Mouse (Mus musculus) spleen, adult 10 weeks (tissue): ENCODE measurements around the gene Cntd1. TPM values are rescaled to one million over a fixed set of nuclear protein-coding genes. Genes with fewer than 3 reads are reported as not detected.

ENCODE experiments used
- polyA plus RNA-seq: library from polyadenylated mRNA; stranded (reverse); fragments of 350-450 nt; fragmentation: Illumina TruSeq; extraction: RNeasy Lipid Tissue Mini Kit (QIAGEN cat#74804); gene quantifications from one replicate; pipeline ENCODE4 v1.2.3, GENCODE M21; 2015; ENCODE audit warnings: low replicate concordance; ENCODE audit not compliant: insufficient read depth

Gene Cntd1
- 1.3 TPM for polyA plus RNA-seq

DNA sequence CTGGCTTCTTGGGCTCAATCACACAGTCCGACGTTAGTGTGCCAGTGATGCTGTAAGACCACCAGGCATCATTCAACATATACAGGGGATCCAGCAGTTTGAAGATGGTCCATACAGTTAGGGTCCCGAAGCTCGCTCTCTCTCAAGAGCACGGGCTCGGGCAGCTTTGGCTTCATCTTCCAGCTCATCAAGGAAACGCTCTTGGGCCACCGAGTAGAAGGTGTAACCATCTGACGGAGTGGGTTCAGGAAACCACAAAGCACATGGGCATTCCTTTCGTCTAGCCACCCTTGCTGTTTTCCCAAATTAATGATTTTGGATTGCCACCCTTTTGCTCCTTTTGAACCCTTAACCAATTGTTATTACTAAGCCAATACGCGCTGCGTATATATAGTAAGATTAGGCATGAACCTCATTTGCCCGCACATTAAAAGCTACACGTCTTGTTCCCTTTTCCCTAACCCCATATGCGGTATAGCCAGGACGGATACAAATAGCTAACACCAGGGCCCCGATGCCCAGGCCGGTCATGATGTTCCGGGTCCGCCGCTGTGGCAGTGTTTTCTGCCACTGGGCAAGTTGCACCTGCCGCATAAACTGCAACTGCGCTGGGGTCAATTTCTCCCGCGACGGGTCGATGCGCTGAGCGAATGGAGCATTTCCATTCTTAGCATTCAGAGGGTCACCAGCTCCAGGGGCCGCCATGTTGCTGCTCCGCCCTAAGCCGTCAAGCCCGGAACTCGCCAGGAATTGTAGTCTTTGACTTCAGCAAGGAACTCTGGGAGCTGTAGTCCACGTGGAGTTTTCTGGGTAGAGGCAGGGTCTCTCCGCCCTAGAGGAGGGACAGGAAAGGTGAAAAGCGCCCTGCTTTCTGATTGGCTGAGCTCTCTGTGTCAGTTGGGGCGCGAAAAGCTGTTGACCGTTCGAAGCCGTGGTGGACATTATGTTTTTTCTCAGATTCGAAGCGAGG is at the start of gene Cntd1, which contains the start of gene Coa3:
TSS of gene Cntd1 (plus strand) at position 790 of the 970 bp plus-strand sequence.
TSS of gene Coa3 (minus strand) at position 892 of the 970 bp plus-strand sequence.

GRCm38 (mm10) chr11:101245855-101246701 is 32.7 kb upstream of the Cntd1 start, which contains the start of gene Ramp2:
Gene Ramp2, plus strand, starts transcription at chr11:101246028.

GRCm38 (mm10) chr11:101253613-101254389 is 25.0 kb upstream of the Cntd1 start, which contains the start of gene Vps25:
Gene Vps25, plus strand, starts transcription at chr11:101253707.

GRCm38 (mm10) chr11:101259948-101260825 is 18.6 kb upstream of the Cntd1 start, which contains the start of gene Wnk4:
Gene Wnk4, plus strand, starts transcription at chr11:101260567.

DNA sequence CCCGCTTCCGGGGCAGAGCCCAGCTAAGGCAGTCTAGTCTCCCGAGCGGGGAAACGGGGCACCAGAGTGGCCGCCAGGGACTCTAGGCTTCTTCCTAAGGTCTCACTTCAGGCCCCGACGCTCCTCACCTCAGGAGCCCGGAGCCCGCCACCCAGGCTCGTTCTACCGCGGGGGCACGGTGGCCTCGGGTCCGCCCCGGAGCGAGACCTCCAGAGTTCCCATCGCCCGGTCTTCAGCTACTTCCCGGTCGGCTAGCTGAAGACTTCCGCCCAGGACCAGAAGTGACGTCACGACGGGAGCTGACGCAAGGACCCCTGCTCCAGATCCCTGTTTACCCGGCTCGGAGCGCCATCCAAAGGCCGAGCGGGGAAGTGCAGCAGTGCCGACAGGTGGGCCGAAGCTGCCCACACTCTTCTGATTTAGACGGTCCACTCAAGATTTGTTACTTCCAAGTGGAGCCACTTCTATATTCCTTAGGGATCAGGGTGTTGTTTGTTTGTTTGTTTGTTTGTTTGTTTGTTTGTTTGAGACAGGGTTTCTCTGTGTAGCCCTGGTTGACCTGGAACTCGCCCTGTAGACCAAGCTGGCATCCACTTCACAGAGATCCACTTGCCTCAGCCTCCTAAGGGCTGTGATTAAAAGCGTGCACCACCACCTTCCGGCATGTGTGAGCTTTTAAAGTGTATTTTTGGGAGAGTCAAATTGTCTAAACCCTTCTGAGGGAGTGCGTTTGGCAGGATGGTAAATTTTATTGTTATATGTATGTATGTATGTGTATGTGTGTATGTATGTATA is 23.4 kb downstream of the Cntd1 start, which contains the start of gene Becn1:
TSS of gene Becn1 (minus strand) at position 283 of the 795 bp plus-strand sequence.

DNA sequence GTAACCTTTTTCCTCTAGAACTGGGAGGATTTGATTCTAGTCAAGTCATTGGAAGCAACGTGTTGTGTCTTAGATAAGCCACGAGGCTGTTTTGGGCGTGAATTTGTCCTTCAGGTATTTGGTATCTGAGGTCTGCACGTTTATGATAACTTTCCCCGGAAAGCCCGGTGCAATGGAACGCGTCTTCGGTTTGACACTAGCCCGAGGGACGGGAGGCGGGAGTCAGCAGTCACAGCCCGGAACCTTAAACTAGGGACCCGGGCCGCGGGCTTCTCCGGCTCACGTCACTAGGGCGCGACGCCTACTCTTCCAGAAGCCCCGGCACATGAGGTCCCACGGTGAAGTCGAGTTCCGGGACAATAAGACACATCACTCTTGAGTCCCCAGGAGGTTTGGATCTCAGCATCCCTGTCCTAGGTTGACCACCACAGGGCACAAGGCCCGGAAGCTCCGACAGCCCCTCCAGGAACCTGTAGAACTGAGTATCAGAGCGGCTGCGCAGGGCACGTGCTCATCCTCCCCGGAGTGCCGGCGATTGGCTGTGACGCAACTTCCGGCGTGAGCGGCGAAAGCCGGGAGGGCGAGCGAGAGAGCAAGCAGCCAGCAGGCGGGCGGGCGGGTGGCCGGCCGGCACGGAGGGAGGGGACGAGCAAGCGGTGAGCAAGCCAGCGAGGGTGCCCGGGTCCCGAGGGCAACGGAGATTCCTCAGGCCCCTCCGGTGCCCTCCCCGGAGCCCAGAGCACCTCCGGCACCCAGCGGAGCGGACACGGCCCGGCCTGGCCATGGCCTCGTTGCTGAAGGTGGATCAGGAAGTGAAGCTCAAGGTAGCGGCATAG is 37.1 kb downstream of the Cntd1 start, which contains the start of gene Psme3:
TSS of gene Psme3 (plus strand) at position 549 of the 836 bp plus-strand sequence.

GRCm38 (mm10) chr11:101324763-101325162 is 46.0 kb downstream of the Cntd1 start, which contains the start of gene Aoc2:
Gene Aoc2, plus strand, starts transcription at chr11:101325063.

DNA sequence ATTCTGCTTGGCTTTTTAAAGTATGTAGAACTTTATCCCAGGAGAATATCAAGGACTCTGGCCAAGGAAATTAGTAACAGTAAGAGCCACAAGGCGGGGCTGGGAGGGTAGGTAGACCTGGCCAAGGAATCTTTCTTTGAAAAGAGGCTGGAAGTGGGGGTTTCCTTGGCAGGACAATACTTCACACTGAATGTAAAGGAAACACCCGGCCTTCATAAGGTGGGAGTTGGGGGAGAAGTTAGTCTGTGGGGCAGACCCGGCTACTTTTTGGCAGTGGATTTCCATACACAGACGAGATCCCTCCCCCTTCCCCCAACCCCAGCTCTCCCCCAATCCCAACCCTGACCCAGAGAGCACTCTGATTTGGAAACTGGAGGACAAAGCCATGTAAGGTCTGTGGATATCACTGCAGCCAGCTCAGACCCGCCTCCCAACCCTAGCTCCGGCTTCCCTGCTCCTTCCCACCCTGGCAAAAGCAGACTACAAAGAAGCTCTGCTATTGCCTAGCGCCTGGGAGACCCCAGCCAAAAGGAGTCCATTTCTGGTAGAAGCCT is 51.6 kb downstream of the Cntd1 start, which contains the start of gene Aoc3:
TSS of gene Aoc3 (plus strand) at position 235 of the 554 bp plus-strand sequence.

Other genes with a start within 250 kb of the Cntd1 start
- 6.9 TPM for gene Naglu, start 209.0 kb upstream of the Cntd1 start, polyA plus RNA-seq
- 0.70 TPM for gene Hsd17b1, start 200.6 kb upstream of the Cntd1 start, polyA plus RNA-seq
- gene Coasy, start 196.4 kb upstream of the Cntd1 start, polyA plus RNA-seq = 10.9 TPM
- gene Mlx, start 191.7 kb upstream of the Cntd1 start, polyA plus RNA-seq = 64.9 TPM
- 5.5 TPM for gene Psmc3ip, start 183.6 kb upstream of the Cntd1 start, polyA plus RNA-seq
- gene Retreg3, start 159.1 kb upstream of the Cntd1 start, polyA plus RNA-seq = 94.9 TPM
- 7.7 TPM for gene Tubg1, start 159.1 kb upstream of the Cntd1 start, polyA plus RNA-seq
- gene Tubg2, start 123.1 kb upstream of the Cntd1 start, polyA plus RNA-seq = 1.6 TPM
- 0.69 TPM for gene Cntnap1, start 108.5 kb upstream of the Cntd1 start, polyA plus RNA-seq
- 0.40 TPM for gene Plekhh3, start 107.7 kb upstream of the Cntd1 start, polyA plus RNA-seq
- not detected for gene Ccr10, start 103.6 kb upstream of the Cntd1 start, polyA plus RNA-seq
- gene Ezh1, start 52.5 kb upstream of the Cntd1 start, polyA plus RNA-seq = 58.1 TPM
- 39.4 TPM for gene Ramp2, start 33.0 kb upstream of the Cntd1 start, polyA plus RNA-seq
- 112 TPM for gene Vps25, start 25.3 kb upstream of the Cntd1 start, polyA plus RNA-seq
- 1.3 TPM for gene Wnk4, start 18.4 kb upstream of the Cntd1 start, polyA plus RNA-seq
- gene Coa3, start 102 bp downstream of the Cntd1 start, polyA plus RNA-seq = 44.5 TPM
- gene Becn1, start 23.3 kb downstream of the Cntd1 start, polyA plus RNA-seq = 156 TPM
- 225 TPM for gene Psme3, start 37.2 kb downstream of the Cntd1 start, polyA plus RNA-seq
- gene Aoc2, start 46.1 kb downstream of the Cntd1 start, polyA plus RNA-seq = 5.3 TPM
- 1.8 TPM for gene Aoc3, start 51.6 kb downstream of the Cntd1 start, polyA plus RNA-seq
- gene G6pc, start 88.5 kb downstream of the Cntd1 start, polyA plus RNA-seq = not detected
- gene Aarsd1, start 138.6 kb downstream of the Cntd1 start, polyA plus RNA-seq = 21.1 TPM
- gene Gm27029, start 145.8 kb downstream of the Cntd1 start, polyA plus RNA-seq = 0.90 TPM
- gene Rundc1, start 146.1 kb downstream of the Cntd1 start, polyA plus RNA-seq = 12.0 TPM
- gene Ptges3l, start 146.3 kb downstream of the Cntd1 start, polyA plus RNA-seq = 1.5 TPM
- gene Rpl27, start 163.3 kb downstream of the Cntd1 start, polyA plus RNA-seq = 251 TPM
- 55.0 TPM for gene Ifi35, start 169.4 kb downstream of the Cntd1 start, polyA plus RNA-seq
- 1.6 TPM for gene Rnd2, start 186.0 kb downstream of the Cntd1 start, polyA plus RNA-seq
- 22.6 TPM for gene Vat1, start 187.2 kb downstream of the Cntd1 start, polyA plus RNA-seq